20 mouse cellular contexts compared by ENCODE assay signal in the genomic region with DNA sequence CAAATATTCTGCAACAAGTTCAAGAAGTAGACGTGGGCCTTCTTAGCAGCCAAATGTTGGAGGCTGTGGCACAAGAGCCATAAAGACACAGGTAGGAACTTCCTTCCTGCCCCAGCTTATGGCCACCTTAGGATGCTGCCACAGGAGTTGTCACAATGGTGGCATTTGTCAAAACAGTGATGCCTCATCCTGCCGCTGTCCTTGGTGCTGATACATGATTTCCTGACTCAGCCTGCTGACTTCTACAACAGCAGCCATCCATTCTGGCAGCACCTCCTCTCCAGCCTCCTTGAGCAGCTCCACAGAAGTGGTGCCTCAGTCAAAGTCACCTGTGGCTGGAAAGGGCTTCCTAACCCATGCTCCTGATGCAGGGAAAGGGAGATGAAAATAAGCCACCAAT. TPM values are rescaled to one million over a fixed set of nuclear protein-coding genes. Genes with fewer than 3 reads are reported as not detected.
DNase-seq lines count a peak whose midpoint lies in the region; ATAC-seq and TF ChIP-seq lines count a peak whose summit lies in the region.
"Had no signal": no experiment of that assay in that cellular context is flagged by ENCODE, and none has a peak within 500 bp of the region (broad histone marks: within the 10 kb centered on the region; RNA-seq: fewer than 3 reads in every experiment).

No protein-coding gene starts in this region.

- no peak overlapping the region for H3K4me3 ChIP-seq in thymus, adult 2 months (ENCODE audit: control insufficient read depth, insufficient read depth, low read length)
- H3K4me3 ChIP-seq: forebrain, embryonic 15.5 days; layer of hippocampus, adult 2 months; liver, embryonic 12.5 days; midbrain, embryonic 15.5 days had no signal

- no peak for TF ChIP-seq CTCF in thymus, adult 2 months (IDR thresholded peaks at IDR 0.05; ENCODE audit: borderline replicate concordance, control insufficient read depth, extremely low read depth, insufficient read depth, low read length, poor library complexity)

- WGBS in thymus, adult 2 months: 45% methylated on average over 2 of the region's 2 CpGs

- no peak overlapping the region for H3K27ac ChIP-seq in thymus, adult 2 months (ENCODE audit: control insufficient read depth, insufficient read depth, low read length)
- H3K27ac ChIP-seq: forebrain, embryonic 15.5 days; hindbrain, embryonic 14.5 days; layer of hippocampus, adult 2 months; liver, embryonic 12.5 days; midbrain, embryonic 15.5 days had no signal

- no peaks in the 10 kb centered on the region for H3K27me3 ChIP-seq in thymus, adult 2 months (ENCODE audit: control insufficient read depth, insufficient read depth, low read length)
- H3K27me3 ChIP-seq: forebrain, embryonic 15.5 days; liver, embryonic 12.5 days; midbrain, embryonic 15.5 days had no signal

- H3K36me3 ChIP-seq in thymus, adult 2 months (ENCODE audit: control insufficient read depth, insufficient read depth, low read length): no peaks in the 10 kb centered on the region
- H3K36me3 ChIP-seq: liver, embryonic 12.5 days had no signal

- H3K4me1 ChIP-seq in thymus, adult 2 months (replicated peaks; ENCODE audit: control insufficient read depth, insufficient read depth, low read length): no peaks in the 10 kb centered on the region
- H3K4me1 ChIP-seq: forebrain, embryonic 15.5 days; liver, embryonic 12.5 days had no signal

- no peak for TF ChIP-seq POLR2A in thymus, adult 2 months (IDR thresholded peaks at IDR 0.05; ENCODE audit: control insufficient read depth, extremely low read depth, insufficient read depth, low read length, poor library complexity)

- DNase-seq in adrenal gland, postnatal 14 days: peak; percentile 10
- no peak for DNase-seq in adrenal gland, postnatal 36 days
- peak; percentile 18 for DNase-seq in thymus, adult 2 months
- DNase-seq in thymus, adult 18-20 months: no peak
- no peak for DNase-seq in gastrocnemius, postnatal 10 days
- no peak for DNase-seq in testis, postnatal 10 days (ENCODE audit: low spot score)
- DNase-seq in spleen, postnatal 36 days (ENCODE audit: low spot score in 2 of 2): no peak
- DNase-seq: cerebellum, adult 9-11 months; right cerebral cortex, adult 18-20 months had no signal

- ATAC-seq in megakaryocyte-erythroid progenitor cell, adult 5-6 weeks (replicated peaks; ENCODE audit: low FRiP score, low TSS enrichment, poor library complexity, severe bottlenecking): peak; percentile 44; the same call in 1 of the 2 replicates
- ATAC-seq: forebrain, embryonic 15.5 days; liver, embryonic 12.5 days; midbrain, embryonic 15.5 days had no signal

RNA-seq across cellular contexts. Expression of a gene that starts 5.0 kb away (rescaled TPM):
- total RNA-seq in adrenal gland, postnatal 14 days (2021): 2.5 and 3.0 TPM in 2 replicates
- 1 to 10 TPM; 2.5 to 3.4 TPM for total RNA-seq in adrenal gland, postnatal 36 days (2021)
- polyA plus RNA-seq in thymus, adult 2 months (2012; rRNA removed): not detected in 2 replicates
- total RNA-seq in megakaryocyte-erythroid progenitor cell, adult 5-6 weeks (2014; fragmentation: Nextera tagmentation): not detected in 2 replicates
- not detected in 2 replicates for total RNA-seq in megakaryocyte-erythroid progenitor cell, adult 5-6 weeks (2017)
- 1 to 10 TPM; 1.9 to 2.2 TPM for total RNA-seq in gastrocnemius, postnatal 10 days (2021)

RNA-seq across cellular contexts. Expression of a gene that starts 23.5 kb away (rescaled TPM):
- total RNA-seq in adrenal gland, postnatal 14 days (2021): 5.0 and 6.0 TPM in 2 replicates
- total RNA-seq in adrenal gland, postnatal 36 days (2021): 1 to 10 TPM; 5.6 to 9.3 TPM
- 0.59 TPM in 2 replicates for polyA plus RNA-seq in thymus, adult 2 months (2012; rRNA removed)
- total RNA-seq in megakaryocyte-erythroid progenitor cell, adult 5-6 weeks (2014; fragmentation: Nextera tagmentation): 4.1 and 9.2 TPM in 2 replicates
- 4.9 and 6.0 TPM in 2 replicates for total RNA-seq in megakaryocyte-erythroid progenitor cell, adult 5-6 weeks (2017)
- 1 to 10 TPM; 2.3 to 3.1 TPM for total RNA-seq in gastrocnemius, postnatal 10 days (2021)

RNA-seq across cellular contexts. Expression of a gene that starts 39.0 kb away (rescaled TPM):
- 2.1 and 2.9 TPM in 2 replicates for total RNA-seq in adrenal gland, postnatal 14 days (2021)
- 1 to 10 TPM; 2.8 TPM for total RNA-seq in adrenal gland, postnatal 36 days (2021)
- 0.04 and 0.09 TPM in 2 replicates for polyA plus RNA-seq in thymus, adult 2 months (2012; rRNA removed)
- total RNA-seq in megakaryocyte-erythroid progenitor cell, adult 5-6 weeks (2014; fragmentation: Nextera tagmentation): not detected in 2 replicates
- not detected in 2 replicates for total RNA-seq in megakaryocyte-erythroid progenitor cell, adult 5-6 weeks (2017)
- total RNA-seq in gastrocnemius, postnatal 10 days (2021): 1 to 10 TPM in 1 of 2 experiments, under 1 TPM in 1; 0.87 to 2.6 TPM

RNA-seq across cellular contexts. Expression of a gene that starts 42.0 kb away (rescaled TPM):
- total RNA-seq in adrenal gland, postnatal 14 days (2021): 0.07 and 1.1 TPM in 2 replicates
- not detected for total RNA-seq in adrenal gland, postnatal 36 days (2021)
- 2.3 and 2.9 TPM in 2 replicates for polyA plus RNA-seq in thymus, adult 2 months (2012; rRNA removed)
- not detected in 2 replicates for total RNA-seq in megakaryocyte-erythroid progenitor cell, adult 5-6 weeks (2014; fragmentation: Nextera tagmentation)
- not detected in 2 replicates for total RNA-seq in megakaryocyte-erythroid progenitor cell, adult 5-6 weeks (2017)
- not detected for total RNA-seq in gastrocnemius, postnatal 10 days (2021)
- total RNA-seq: gastrocnemius, postnatal 4 days; layer of hippocampus, adult 2 months; left cerebral cortex, adult 8-10 months had no signal
- polyA plus RNA-seq: forebrain, embryonic 15.5 days; heart, embryonic 16.5 days; hindbrain, embryonic 14.5 days; kidney, embryonic 14.5 days; neural tube, embryonic 14.5 days had no signal

RNA-seq across cellular contexts. Expression of a gene that starts 51.1 kb away (rescaled TPM):
- 0.79 and 0.82 TPM in 2 replicates for total RNA-seq in adrenal gland, postnatal 14 days (2021)
- under 1 TPM; 0.56 to 0.69 TPM for total RNA-seq in adrenal gland, postnatal 36 days (2021)
- polyA plus RNA-seq in thymus, adult 2 months (2012; rRNA removed): 0.34 and 0.37 TPM in 2 replicates
- total RNA-seq in megakaryocyte-erythroid progenitor cell, adult 5-6 weeks (2014; fragmentation: Nextera tagmentation): not detected in 2 replicates
- total RNA-seq in megakaryocyte-erythroid progenitor cell, adult 5-6 weeks (2017): 0.08 and 0.14 TPM in 2 replicates
- 1 to 10 TPM in 1 of 2 experiments, under 1 TPM in 1; 0.92 to 1.2 TPM for total RNA-seq in gastrocnemius, postnatal 10 days (2021)

Comparison
In these comparisons a context has a peak if more than half of its experiments do, and no peak if none do; other contexts are left out.
1. DNase-seq: peak in adrenal gland, postnatal 14 days (single experiment) and thymus, adult 2 months (single experiment); none in adrenal gland, postnatal 36 days (0 of 2), thymus, adult 18-20 months (0 of 2), gastrocnemius, postnatal 10 days (single experiment), testis, postnatal 10 days (single experiment) and spleen, postnatal 36 days (0 of 2).